Mouse (Mus musculus) frontal cortex, adult (tissue): ENCODE measurements around the gene Msantd1.
"Not testable (repeated sequence)": the region's sequence is repeated elsewhere in the genome, so short reads cannot be mapped to it uniquely, and the experiment has no call there.

ENCODE experiments used
- ATAC-seq: cut with Nextera tagmentation; 2 replicates; pipeline ENCODE4 v1.9.2; 2017; ENCODE audit warnings: mild to moderate bottlenecking, moderate library complexity, mixed read lengths; ENCODE audit not compliant: low TSS enrichment

The Msantd1 gene

DNA sequence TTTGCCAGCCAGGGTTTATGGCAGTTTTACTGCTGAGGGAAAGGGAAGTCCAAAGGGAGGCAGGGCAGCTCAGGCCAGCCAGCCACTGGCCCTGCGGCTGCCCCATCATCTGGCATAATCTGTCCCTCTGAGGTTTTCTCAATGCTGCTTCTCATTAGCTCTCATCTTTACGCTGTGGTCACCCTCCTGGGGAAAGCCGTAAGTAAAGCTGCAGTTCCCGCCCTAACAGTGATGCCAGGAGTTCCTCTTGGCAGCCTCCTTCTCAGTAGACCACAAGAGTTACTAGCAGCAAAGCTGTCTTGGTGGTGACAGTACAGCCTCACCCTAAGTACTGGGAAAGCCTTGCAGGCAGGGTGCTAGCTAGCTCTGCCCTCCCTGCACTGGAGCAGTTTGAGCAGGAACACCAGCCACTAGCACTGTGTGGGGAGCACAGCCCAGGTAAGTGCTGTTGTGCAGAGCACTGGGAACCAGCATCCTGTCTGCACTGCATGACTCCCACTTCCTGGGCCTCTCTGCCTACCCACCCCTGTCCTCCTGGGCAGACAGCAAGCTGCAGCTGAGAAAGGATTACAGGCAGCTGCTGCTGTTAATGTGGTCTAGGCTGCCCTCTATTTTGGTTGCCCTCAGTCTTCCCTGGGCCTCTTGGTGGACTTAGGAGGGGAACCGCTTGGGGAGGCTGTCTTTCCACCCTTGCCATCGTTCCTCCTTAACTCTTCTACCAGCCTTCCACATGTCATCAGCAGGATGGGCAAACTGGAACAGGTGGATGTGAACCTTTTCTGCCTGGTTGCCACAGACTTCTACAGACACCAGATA, at the start of gene Msantd1:
Gene Msantd1 (plus strand): TSS at position 103 of the 816 bp plus-strand sequence.
- ATAC-seq = peak; percentile 33; the same call in 1 of the 2 replicates

- ATAC-seq = no peak
These were observed 42.4 kb upstream of the Msantd1 start for GRCm38 (mm10) chr5:34865367-34865766.

DNA sequence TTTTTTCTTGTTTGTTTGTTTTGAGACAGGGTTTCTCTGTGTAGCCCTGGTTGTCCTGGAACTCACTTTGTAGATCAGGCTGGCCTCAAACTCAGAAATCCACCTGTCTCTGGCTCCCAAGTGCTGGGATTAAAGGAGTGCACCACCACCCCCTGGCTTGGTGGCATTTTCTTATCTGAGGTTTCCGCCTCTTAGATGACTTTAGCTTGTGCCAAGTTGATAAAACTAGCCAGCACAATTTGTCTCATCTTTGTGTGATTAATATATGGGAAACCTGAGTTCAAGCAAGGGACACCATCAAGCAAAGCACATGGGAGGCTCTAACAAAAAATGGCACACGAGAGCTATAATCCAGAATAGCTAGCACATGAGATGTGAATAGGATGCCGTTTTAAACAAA, 27.5 kb upstream of the Msantd1 start:
- not testable (repeated sequence) for ATAC-seq

- ATAC-seq = no peak
These were observed 26.8 kb upstream of the Msantd1 start for GRCm38 (mm10) chr5:34881023-34881422.

- ATAC-seq = no peak
These were observed 22.6 kb upstream of the Msantd1 start for GRCm38 (mm10) chr5:34885250-34885649.

GRCm38 (mm10) chr5:34889252-34889651, 18.6 kb upstream of the Msantd1 start:
- ATAC-seq = no peak

DNA sequence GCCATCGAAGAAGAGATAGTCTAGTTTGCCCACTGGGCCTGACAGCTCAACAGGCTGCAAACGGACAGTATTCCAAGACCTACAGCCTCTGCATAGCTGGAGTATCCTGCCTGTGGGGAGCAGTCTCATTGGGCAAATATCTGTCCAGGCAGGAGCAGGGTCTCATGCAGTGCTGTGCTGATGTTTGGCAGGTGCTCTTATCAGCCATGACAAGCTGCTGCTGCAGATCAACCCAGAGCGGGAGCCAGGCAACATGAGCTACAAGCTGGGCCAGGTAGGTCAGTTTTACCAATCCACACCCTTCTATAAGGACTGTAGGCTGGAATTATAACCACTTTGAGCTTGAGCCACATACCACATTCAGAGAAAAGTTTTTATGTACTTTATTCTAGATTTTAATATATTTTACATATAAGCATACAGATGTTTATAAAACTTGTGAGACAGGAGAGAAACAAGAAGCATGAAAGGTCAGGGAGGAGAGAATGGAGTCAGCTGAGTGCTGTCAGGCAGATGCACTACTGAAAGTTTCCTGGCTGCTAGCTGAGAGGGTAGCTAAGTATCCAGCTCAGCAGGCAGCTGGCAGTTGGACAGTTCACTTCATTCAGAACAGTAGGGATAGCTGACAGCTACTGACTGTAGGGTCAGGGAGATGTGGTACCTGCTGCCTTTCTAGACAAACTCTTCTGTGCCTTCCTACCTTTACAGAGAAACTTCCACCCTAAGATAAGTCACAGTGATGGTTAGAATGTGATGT, 10.9 kb upstream of the Msantd1 start:
- no peak for ATAC-seq

DNA sequence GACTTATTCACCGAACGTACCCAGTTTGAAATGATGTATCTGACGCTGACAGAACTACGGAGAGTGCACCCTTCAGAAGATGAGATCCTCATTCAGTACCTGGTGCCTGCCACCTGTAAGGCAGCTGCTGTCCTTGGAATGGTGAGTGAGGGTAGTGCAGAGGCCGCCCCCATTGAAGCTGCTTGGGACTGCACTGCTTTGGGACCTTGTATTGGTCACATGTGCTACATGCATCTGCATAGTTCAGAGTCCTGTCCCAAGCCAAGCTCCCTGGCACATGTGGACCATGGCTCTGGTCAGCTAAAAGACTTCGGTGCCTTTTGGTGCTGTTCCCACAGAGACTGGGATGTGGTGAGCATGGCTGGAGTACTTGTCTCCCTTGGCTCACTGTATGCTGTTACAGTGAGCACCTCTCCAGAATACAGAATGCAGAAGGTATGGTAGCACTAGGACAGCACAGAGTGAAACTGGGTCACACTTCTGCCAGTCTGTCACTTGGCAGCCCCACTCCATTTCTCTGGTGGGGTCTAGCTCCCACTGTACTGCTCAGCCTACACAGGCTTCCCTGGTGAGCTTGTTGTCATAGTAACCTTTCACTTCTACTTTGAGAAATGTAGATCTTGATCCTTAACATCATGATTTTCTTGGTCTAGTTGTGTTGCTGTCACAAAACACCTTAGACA, 7.9 kb upstream of the Msantd1 start:
- ATAC-seq = peak; percentile 53; the same call in 1 of the 2 replicates

- ATAC-seq = no peak
These were observed 5.4 kb upstream of the Msantd1 start for GRCm38 (mm10) chr5:34902371-34902770.

DNA sequence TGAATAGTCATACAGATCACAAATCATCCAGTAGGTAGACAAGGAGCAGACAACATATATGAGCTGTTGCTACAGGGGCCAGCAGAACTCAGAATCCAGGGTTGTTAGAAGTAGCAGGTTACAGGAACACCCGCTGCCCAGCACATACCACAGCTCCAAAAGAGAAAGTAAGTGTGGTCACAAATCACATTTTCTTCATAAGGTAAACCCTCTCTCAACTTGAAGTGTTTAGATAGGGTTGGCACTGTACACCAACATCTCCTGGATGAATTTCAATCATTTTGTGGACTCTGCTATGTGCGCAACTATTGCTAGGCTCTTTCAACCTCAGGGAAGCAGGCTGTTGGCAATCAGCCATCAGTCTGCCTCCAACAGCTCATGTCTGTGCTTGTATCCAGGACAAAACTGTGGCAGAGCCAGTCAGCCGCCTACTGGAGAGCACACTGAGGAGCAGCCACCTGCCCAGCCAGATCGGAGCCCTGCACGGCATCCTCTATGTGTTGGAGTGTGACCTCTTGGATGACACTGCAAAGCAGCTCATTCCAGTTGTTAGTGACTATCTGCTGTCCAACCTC, 4.9 kb upstream of the Msantd1 start:
- ATAC-seq = peak; percentile 36; the same call in 1 of the 2 replicates

DNA sequence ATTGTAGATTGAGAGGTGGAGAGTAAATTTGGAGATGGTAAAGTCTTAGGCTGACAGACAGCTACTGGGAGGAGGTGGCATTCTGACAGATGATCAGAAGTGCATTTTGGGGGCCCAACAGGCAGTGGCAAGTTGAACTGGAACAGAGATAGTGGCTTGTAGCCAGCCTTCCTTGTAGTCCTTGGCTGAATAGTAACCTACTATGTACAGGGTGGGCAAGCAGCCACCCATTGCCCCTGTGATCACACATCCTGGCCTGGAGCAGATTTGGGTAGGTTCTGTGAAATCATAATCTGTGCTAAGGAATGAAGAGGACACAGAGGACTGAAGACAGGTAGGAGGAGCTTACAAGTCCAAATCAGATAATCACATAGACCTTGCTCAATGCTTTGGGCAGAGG, 3.4 kb upstream of the Msantd1 start:
- ATAC-seq = no peak

GRCm38 (mm10) chr5:34907230-34907629, 582 bp upstream of the Msantd1 start:
- no peak for ATAC-seq

DNA sequence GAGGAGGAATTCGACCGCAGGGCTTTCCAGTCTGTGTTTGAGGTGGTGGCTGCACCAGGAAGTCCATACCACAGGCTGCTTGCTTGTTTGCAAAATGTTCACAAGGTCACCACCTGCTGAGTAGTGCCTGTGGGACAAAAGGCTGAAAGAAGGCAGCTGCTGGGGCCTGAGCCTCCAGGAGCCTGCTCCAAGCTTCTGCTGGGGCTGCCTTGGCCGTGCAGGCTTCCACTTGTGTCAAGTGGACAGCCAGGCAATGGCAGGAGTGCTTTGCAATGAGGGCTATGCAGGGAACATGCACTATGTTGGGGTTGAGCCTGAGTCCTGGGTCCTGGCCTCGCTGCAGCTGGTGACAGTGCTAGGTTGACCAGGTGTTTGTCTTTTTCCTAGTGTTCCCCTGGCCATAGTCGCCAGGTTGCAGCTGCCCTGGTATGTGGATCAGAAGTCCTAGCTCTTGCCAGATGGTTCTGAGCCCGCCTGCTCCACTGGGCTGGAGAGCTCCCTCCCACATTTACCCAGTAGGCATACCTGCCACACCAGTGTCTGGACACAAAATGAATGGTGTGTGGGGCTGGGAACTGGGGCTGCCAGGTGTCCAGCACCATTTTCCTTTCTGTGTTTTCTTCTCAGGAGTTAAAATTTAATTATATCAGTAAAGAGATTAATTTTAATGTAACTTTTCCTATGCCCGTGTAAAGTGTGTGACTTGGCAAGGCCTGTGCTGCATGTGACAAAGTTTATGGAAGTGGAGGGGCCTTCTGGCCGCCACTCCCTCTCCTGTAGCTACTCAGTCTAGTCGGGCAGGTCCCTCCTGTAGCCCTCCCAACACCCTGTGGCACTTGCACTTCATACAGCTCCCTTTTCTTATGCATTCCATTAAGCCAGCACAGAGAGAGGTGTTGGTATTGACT, 1.2 kb downstream of the Msantd1 start:
- ATAC-seq = no peak

DNA sequence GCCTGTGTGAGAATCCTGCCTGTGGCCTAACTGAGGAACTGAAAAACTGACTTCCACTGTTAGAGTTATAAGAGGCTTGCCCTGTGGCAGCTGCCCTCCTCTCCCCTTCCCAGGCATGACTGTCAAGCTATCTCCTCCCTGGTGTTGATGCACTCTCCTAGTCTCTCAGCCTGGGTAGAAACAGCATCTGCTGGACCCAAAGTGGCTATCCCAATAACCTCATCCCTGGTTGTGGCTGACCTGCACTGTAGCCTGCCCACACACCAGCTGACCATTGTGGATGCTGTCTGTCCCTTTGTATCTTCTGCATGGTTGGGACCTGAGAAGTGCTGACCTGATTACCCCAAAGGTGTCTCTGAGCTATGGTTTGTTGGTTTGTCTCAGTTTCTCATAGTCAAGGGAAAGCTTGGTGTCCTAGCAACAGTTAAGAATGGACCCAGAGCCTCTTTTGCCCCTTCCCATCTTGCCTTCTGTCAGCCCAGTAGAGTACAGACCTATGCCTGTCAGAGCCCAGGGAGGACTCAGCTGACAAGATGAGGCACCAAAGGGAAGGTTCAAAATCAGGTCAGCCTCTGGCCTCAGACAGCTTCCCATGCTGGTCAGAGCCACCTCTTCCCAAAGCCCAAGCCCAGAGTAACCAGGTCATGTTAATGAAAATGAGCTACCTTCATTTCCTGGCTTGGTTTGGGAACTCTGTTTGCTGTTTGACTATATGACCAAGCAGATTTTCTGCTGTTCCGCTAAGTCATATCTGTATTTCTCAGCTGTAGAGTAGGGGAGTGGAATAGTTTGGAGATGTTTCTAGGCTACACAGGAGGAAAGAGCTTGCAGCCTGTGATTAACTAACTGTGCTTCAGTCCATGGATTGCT, 2.1 kb downstream of the Msantd1 start:
- no peak for ATAC-seq

GRCm38 (mm10) chr5:34910504-34910815, 2.6 kb downstream of the Msantd1 start:
- ATAC-seq = no peak

DNA sequence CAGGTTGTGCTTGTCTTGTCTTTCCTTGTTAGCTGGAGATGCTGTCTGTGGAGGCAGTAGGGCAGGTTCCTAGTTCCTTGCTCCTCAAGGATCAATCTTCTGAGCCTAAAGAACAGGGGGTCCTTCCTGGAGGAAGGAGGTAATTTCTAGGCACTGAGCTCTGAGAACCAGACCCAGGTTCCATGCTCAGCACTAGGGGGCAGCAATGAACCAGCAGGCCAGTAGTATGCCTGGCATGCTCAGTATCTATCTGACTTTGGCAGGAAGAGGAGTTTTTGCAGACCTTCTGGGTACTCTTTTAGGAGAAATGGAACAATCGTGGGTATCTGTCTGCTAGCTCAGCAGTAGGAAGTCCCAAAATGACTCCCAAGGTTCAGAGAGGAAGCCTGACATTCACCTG, 8.0 kb downstream of the Msantd1 start:
- ATAC-seq = peak; percentile 86

- ATAC-seq = 0 out of 2 replicates have a peak, but pooled peaks have one; percentile 29
These were observed 9.4 kb downstream of the Msantd1 start for GRCm38 (mm10) chr5:34917234-34917655.

- ATAC-seq = no peak
These were observed 11.0 kb downstream of the Msantd1 start for GRCm38 (mm10) chr5:34918785-34919184.

- ATAC-seq = no peak
These were observed 14.7 kb downstream of the Msantd1 start for GRCm38 (mm10) chr5:34922531-34922930.

DNA sequence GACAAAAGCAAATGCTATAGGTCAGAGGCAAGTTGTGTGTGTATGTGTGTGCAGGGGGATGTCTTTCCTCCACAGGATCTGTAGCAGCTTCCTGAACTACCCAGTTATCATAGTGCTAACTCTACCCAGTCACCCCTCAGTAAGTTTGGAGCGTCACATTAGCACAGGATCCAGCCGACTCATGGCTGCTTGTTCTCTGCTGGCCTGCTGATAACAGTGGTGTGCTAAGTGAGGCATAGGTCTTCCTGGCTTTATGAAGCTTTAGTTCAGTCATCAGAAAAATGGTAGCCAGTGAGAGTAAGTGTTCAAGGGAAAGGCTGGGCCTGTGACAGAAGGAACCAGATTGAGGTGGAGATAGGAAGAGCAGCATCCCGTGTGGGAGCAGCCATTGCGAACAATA, 16.1 kb downstream of the Msantd1 start:
- ATAC-seq = no peak
